Mouse (Mus musculus) midbrain, embryonic 11.5 days (tissue): ENCODE measurements at regions not wholly inside any gene's neighbourhood (a gene's known extent, or its start where the extent isn't known, plus 50 kb on each side); places are given as distances from the start of the nearest gene placed in this dataset.
A peak's percentile ranks its signal among the peaks of the same experiment; 100 is the strongest.

Source experiments
- ATAC-seq: fragments of 200-750 bp; cut with Nextera tagmentation; 2 replicates; pipeline ENCODE4 v1.8.0; 2017; ENCODE audit warnings: moderate TSS enrichment, moderate library complexity; ENCODE audit not compliant: low FRiP score
- DNase-seq: peaks from one replicate; pipeline ENCODE4 v3.0.0; 2015; ENCODE audit warnings: low spot score; ENCODE audit errors: missing footprints
- H3K27ac ChIP-seq: fragments of 300-500 bp; sonication (generic); 2 replicates; pipeline ENCODE4 v1.5.1; 2014; ENCODE audit warnings: low read depth, low read length
- H3K27me3 ChIP-seq: fragments of 300-500 bp; sonication (generic); 2 replicates; pipeline ENCODE4 v1.6.1; 2014; ENCODE audit warnings: mild to moderate bottlenecking, low read length, moderate library complexity, mixed read lengths; ENCODE audit not compliant: control insufficient read depth, insufficient read depth
- H3K36me3 ChIP-seq: fragments of 300-500 bp; sonication (generic); 2 replicates; pipeline ENCODE4 v1.6.1; 2014; ENCODE audit warnings: mild to moderate bottlenecking, low read length, moderate library complexity, mixed read lengths; ENCODE audit not compliant: control insufficient read depth, insufficient read depth
- H3K4me1 ChIP-seq: fragments of 300-500 bp; sonication (generic); 2 replicates; pipeline ENCODE4 v1.6.1; 2014; ENCODE audit warnings: low read length; ENCODE audit not compliant: control insufficient read depth, insufficient read depth
- H3K4me2 ChIP-seq: fragments of 300-500 bp; sonication (generic); 2 replicates; pipeline ENCODE4 v1.6.1; 2014; ENCODE audit warnings: mild to moderate bottlenecking, moderate library complexity
- H3K4me3 ChIP-seq: fragments of 300-500 bp; sonication (generic); 2 replicates; pipeline ENCODE4 v1.5.1; 2014; ENCODE audit warnings: low read depth, low read length
- H3K9ac ChIP-seq: fragments of 300-500 bp; sonication (generic); 2 replicates; pipeline ENCODE4 v1.6.1; 2014; ENCODE audit warnings: low read length
- H3K9me3 ChIP-seq: fragments of 300-500 bp; sonication (generic); 2 replicates; pipeline ENCODE4 v1.6.1; 2016; ENCODE audit warnings: low read length; ENCODE audit not compliant: control insufficient read depth
- WGBS: fragments of 180-500 bp; shearing (Covaris S2); extraction: QIAGEN DNeasy Blood & Tissue Kit; methylation state at CpG from one replicate; pipeline ENCODE4 v1.1.7; 2014; 5-methylcytosine and 5-hydroxymethylcytosine counted together

- WGBS = 81% methylated on average over 2 of the region's 2 CpGs
- Histone ChIP-seq H3K4me1 (no peaks in the 10 kb centered on the region), H3K4me2 (no peak overlapping the region), H3K27ac (no peak overlapping the region), H3K36me3 (no peaks in the 10 kb centered on the region), H3K9me3 (no peaks in the 10 kb centered on the region), H3K4me3 (no peak overlapping the region), H3K27me3 (no peaks in the 10 kb centered on the region), H3K9ac (no peak overlapping the region)
- DNase-seq (no peak), ATAC-seq (no peak)
These were observed 221.9 kb upstream of the Cblb start for GRCm38 (mm10) chr16:51809120-51809519.

GRCm38 (mm10) chr16:51811073-51811472 lies 220.0 kb upstream of the Cblb start:
- Histone ChIP-seq H3K9ac (no peak overlapping the region), H3K4me1 (no peaks in the 10 kb centered on the region), H3K36me3 (no peaks in the 10 kb centered on the region), H3K9me3 (no peaks in the 10 kb centered on the region), H3K4me3 (no peak overlapping the region), H3K27me3 (no peaks in the 10 kb centered on the region), H3K27ac (no peak overlapping the region), H3K4me2 (no peak overlapping the region)
- 82% methylated on average over 1 of the region's 1 CpGs for WGBS
- DNase-seq (no peak), ATAC-seq (no peak)

DNA sequence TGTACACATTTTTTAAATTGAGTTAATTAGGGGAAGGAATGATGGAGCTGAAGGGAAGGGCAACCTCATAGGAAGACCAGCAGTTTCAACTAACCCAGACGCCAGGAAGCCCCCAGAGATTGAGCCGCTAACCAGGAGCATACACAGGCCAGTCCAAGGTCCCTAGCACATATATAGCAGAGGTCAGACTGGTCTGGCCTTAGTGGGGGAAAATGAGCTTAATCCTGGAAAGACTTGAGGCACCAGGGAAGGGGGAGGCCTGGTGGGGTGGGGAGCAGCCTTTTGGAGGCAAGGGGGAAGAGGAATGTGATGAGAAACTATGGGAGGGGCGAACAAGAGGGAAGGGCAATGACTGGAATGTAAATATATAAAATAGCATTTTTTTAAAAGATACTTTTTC lies 188.3 kb upstream of the Cblb start:
- no peaks in the 10 kb centered on the region for H3K36me3 ChIP-seq
- no peaks in the 10 kb centered on the region for H3K4me1 ChIP-seq
- H3K27me3 ChIP-seq = no peaks in the 10 kb centered on the region
- no peak for DNase-seq
- no peak overlapping the region for H3K4me2 ChIP-seq
- H3K27ac ChIP-seq = no peak overlapping the region
- no peak overlapping the region for H3K9ac ChIP-seq
- WGBS = 76% methylated on average over 3 of the region's 3 CpGs
- no peak overlapping the region for H3K4me3 ChIP-seq
- no peaks in the 10 kb centered on the region for H3K9me3 ChIP-seq
- no peak for ATAC-seq

GRCm38 (mm10) chr16:51845539-51845938 lies 185.5 kb upstream of the Cblb start:
- Histone ChIP-seq H3K36me3 (no peaks in the 10 kb centered on the region), H3K9me3 (no peaks in the 10 kb centered on the region), H3K4me1 (no peaks in the 10 kb centered on the region), H3K4me3 (no peak overlapping the region), H3K4me2 (no peak overlapping the region), H3K27me3 (no peaks in the 10 kb centered on the region), H3K9ac (no peak overlapping the region), H3K27ac (no peak overlapping the region)
- 77% methylated on average over 4 of the region's 4 CpGs for WGBS
- DNase-seq (no peak), ATAC-seq (peak; percentile 27; the same call in 1 of the 2 replicates)

DNA sequence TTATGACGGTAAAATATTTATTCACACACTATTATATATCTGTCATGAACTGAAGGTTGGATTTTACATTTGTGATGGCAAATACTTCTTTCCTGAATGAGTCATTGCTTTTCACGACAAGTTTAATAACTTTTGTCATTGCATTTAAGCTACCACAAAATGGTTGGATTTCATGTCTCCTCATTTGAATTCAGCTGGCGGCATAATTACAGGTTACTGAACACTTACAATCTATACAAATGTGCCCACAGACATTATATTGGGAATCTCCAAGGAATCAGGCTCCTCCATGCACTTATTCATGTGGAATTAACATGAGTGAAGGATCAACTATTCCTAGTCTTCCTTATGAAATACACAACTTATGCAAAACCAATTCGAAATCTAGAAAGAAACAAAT lies 150.3 kb upstream of the Cblb start:
- Histone ChIP-seq H3K4me1 (no peaks in the 10 kb centered on the region), H3K36me3 (no peaks in the 10 kb centered on the region), H3K4me2 (no peak overlapping the region), H3K27ac (no peak overlapping the region), H3K4me3 (no peak overlapping the region), H3K9me3 (no peaks in the 10 kb centered on the region), H3K27me3 (no peaks in the 10 kb centered on the region), H3K9ac (no peak overlapping the region)
- DNase-seq (peak; percentile 70), ATAC-seq (no peak)
- WGBS = 86% methylated on average over 4 of the region's 4 CpGs

GRCm38 (mm10) chr16:51881127-51881526 lies 149.9 kb upstream of the Cblb start:
- 85% methylated on average over 2 of the region's 2 CpGs for WGBS
- H3K27ac ChIP-seq = no peak overlapping the region
- ATAC-seq (no peak), DNase-seq (peak; percentile 45)
- no peak overlapping the region for H3K4me3 ChIP-seq
- H3K4me2 ChIP-seq = no peak overlapping the region
- no peaks in the 10 kb centered on the region for H3K4me1 ChIP-seq
- H3K36me3 ChIP-seq = no peaks in the 10 kb centered on the region
- H3K9me3 ChIP-seq = no peaks in the 10 kb centered on the region
- no peak overlapping the region for H3K9ac ChIP-seq
- no peaks in the 10 kb centered on the region for H3K27me3 ChIP-seq

GRCm38 (mm10) chr16:51883813-51884212 lies 147.2 kb upstream of the Cblb start:
- H3K4me2 ChIP-seq = no peak overlapping the region
- H3K9ac ChIP-seq = no peak overlapping the region
- no peaks in the 10 kb centered on the region for H3K9me3 ChIP-seq
- WGBS = 89% methylated on average over 2 of the region's 2 CpGs
- H3K27ac ChIP-seq = no peak overlapping the region
- no peaks in the 10 kb centered on the region for H3K4me1 ChIP-seq
- H3K4me3 ChIP-seq = no peak overlapping the region
- H3K27me3 ChIP-seq = no peaks in the 10 kb centered on the region
- H3K36me3 ChIP-seq = no peaks in the 10 kb centered on the region
- 0 out of 2 replicates have a peak, but pooled peaks have one; percentile 38 for ATAC-seq
- no peak for DNase-seq

DNA sequence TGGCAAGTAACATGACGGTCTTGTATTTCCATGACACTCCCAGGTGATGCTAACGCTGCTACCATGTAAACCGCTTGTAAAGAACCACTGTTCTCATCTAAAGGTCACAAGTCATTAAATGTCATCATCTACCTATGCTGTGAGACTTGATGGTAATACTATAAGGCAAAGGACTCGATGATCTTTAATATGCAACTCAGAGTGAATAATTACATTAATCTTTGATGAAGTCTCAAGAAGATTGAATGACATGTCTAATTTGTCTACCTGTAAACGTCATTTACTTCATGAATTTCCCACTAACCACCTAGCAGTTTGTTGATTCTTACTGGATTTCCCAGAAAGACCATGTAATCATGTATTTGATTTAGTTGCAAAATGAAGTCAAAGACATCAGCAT lies 143.5 kb upstream of the Cblb start:
- Histone ChIP-seq H3K4me1 (no peaks in the 10 kb centered on the region), H3K27ac (no peak overlapping the region), H3K9ac (no peak overlapping the region), H3K4me3 (no peak overlapping the region), H3K27me3 (no peaks in the 10 kb centered on the region), H3K9me3 (no peaks in the 10 kb centered on the region), H3K4me2 (no peak overlapping the region), H3K36me3 (no peaks in the 10 kb centered on the region)
- DNase-seq (peak; percentile 79), ATAC-seq (no peak)
- WGBS = 87% methylated on average over 5 of the region's 5 CpGs

GRCm38 (mm10) chr16:51905588-51905987 lies 125.4 kb upstream of the Cblb start:
- Histone ChIP-seq H3K9ac (no peak overlapping the region), H3K4me3 (no peak overlapping the region), H3K4me2 (no peak overlapping the region), H3K9me3 (no peaks in the 10 kb centered on the region), H3K4me1 (no peaks in the 10 kb centered on the region), H3K36me3 (no peaks in the 10 kb centered on the region), H3K27me3 (no peaks in the 10 kb centered on the region), H3K27ac (no peak overlapping the region)
- no peak for ATAC-seq
- 97% methylated on average over 2 of the region's 2 CpGs for WGBS
- peak; percentile 28 for DNase-seq

DNA sequence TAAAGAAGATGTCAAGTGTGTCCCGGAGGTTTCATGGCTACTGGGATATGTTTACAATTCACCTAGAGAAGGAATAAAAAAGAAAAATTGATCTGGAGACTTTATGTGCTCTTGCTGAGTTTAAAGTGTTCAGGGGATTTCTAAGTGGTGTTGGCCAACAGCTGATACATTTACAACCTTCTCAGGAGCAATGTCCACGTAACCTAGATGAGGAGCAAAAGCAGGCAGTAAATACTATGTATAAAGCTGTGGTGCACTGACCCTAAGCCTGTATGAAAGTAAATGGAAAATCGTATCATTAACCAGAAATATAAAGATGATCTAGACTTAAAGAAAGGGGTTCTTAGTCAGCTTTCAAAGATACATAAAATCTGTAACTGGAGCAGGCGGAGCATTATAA lies 124.3 kb upstream of the Cblb start:
- no peaks in the 10 kb centered on the region for H3K4me1 ChIP-seq
- H3K4me3 ChIP-seq = no peak overlapping the region
- no peak overlapping the region for H3K27ac ChIP-seq
- DNase-seq (no peak), ATAC-seq (no peak)
- no peaks in the 10 kb centered on the region for H3K9me3 ChIP-seq
- H3K9ac ChIP-seq = no peak overlapping the region
- H3K27me3 ChIP-seq = no peaks in the 10 kb centered on the region
- H3K36me3 ChIP-seq = no peaks in the 10 kb centered on the region
- WGBS = 89% methylated on average over 4 of the region's 4 CpGs
- H3K4me2 ChIP-seq = no peak overlapping the region
